Mouse (Mus musculus): ENCODE results near the gene Cnst.
A peak's percentile ranks its signal among the peaks of the same experiment; 100 is the strongest.
"Not testable (repeated sequence)": the region's sequence is repeated elsewhere in the genome, so short reads cannot be mapped to it uniquely, and the experiment has no call there.

Cnst gene

DNA sequence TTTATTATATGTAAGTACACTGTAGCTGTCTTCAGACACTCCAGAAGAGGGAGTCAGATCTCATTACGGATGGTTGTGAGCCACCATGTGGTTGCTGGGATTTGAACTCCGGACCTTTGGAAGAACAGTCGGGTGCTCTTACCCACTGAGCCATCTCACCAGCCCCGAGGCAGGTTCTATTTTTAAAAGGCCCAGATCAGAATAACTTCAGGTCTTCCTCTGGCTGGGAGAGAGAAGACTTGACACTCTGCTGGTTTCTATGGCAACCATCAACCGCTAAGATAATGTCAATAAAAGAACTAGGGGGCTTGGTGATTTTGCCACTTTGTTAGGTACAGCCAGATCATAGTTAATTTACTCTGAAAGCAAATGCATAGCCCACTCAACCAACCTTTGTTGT lies 102.5 kb downstream of the Cnst start:
- not testable (repeated sequence) for DNase-seq

- no peak for DNase-seq
Observed at GRCm38 (mm10) chr1:179649324-179649723, 103.2 kb downstream of the Cnst start.

DNA sequence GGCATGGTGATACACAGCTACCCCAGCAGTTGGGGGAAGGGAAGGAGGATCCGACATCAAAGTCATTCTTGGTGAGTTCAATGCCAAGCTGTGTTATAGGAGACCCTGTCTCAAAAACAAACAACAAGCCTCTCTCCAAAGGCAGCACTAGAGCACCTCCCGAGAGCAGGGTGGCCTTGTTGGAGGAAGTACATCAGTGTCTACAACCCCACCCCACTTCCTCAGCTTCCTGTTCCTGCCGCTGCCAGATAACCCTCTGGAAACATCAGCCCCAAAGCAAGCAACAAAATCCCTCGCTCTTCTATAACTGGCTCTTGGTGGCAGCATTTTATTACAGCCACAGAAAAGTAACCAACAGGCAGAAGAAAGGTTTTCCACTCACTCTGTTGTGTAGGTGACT lies 104.1 kb downstream of the Cnst start:
- DNase-seq, result peak; percentile 20

- DNase-seq, result no peak
Observed at GRCm38 (mm10) chr1:179651224-179651623, 105.1 kb downstream of the Cnst start.

- no peak for DNase-seq
Observed at GRCm38 (mm10) chr1:179663065-179663464, 116.9 kb downstream of the Cnst start.

DNA sequence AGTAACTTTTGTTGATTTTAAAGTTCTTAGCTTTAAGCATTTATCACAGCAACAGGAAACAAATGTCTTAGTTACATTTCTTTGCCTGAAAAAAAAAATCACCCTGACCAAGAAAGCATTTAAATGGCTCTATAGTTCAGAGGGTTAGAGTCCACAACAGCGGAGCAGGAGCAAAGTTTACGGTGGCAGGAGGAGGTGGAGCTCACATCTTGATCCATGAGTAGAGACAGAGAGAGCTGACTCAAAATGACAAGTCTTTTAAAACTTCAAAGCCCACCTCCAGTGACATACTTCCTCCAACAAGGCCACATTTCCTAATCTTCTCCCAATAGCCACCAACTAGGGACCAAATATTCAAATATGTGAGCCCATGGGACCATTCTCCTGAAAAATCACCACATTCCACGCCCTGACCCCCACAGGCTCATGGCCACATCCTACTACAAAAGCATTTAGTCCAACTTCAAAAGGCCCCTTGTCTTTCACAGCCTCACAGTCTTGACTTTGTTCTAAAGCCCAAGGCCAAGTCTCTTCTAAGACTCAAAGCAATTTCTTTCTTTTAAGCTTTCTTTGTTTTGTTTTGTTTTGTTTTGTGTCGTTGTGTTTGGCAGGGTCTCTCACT lies 118.2 kb downstream of the Cnst start:
- DNase-seq, result no peak

- no peak for DNase-seq
Observed at GRCm38 (mm10) chr1:179666971-179667370, 120.8 kb downstream of the Cnst start.

DNA sequence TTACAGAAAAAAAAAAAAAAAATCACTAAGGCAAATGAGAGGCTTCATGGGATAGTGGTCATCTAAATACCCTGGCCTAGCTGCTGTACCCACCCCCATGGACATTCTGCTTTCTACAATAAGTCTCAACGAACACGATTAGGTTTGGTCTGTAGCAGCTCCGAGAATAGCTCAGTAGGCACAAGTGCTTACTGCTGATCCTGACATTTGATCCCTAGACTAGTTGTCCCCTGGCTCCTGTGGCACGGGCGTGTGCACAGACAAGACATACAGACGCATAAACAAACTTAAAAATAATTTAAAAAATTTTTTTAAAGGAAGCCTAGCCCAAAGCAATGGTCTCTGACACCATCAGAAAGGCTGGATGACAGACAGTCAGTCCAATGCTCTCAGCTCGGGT lies 121.3 kb downstream of the Cnst start:
- DNase-seq, result no peak

- DNase-seq, result peak; percentile 90
Observed at GRCm38 (mm10) chr1:179668013-179668805, 122.0 kb downstream of the Cnst start, which contains the start of gene Sccpdh. TSS of gene Sccpdh (plus strand) at chr1:179668210.

DNA sequence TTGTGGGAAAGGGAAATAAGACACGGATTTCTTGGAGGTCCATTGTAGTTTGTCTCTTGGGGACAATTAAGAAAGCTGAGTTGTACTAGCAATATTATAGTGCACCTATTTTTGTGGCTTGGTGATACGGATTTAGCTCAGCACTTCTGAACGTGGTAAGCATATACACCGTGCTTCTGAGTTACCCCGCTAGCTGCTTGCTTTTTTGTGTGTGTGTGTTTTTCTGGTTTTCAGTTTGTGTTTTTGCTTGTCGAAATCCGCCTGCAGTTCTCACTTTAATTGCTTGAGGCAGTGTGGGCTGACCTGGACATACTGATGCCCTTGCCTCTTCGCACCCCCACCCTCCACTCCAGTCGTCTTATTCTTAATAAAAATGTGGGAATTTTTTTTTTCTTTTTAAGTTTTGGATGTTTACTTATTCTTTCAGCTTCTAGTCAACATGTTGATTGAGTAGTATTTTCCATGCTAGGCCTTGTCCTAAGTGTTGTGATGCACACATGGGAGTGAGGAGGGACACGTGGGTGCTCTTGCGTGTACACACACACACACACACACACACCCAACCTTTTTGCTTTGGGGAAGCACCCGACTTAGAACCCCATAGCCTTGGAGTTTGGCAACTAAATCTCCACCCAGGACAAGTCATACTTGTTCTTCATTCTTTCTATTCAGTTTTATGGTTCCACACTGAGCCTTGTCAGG lies 122.8 kb downstream of the Cnst start:
- DNase-seq, result no peak

- no peak for DNase-seq
Observed at GRCm38 (mm10) chr1:179674355-179674754, 128.2 kb downstream of the Cnst start.

- DNase-seq, result no peak
Observed at GRCm38 (mm10) chr1:179677031-179677430, 130.9 kb downstream of the Cnst start.
